Mouse (Mus musculus): ENCODE measurements around the gene Panx2. TPM values are rescaled to one million over a fixed set of nuclear protein-coding genes. Genes with fewer than 3 reads are reported as not detected.

Gene Panx2
- polyA plus RNA-seq, 1 experiment from 2014 or later: 2.4 TPM

DNA sequence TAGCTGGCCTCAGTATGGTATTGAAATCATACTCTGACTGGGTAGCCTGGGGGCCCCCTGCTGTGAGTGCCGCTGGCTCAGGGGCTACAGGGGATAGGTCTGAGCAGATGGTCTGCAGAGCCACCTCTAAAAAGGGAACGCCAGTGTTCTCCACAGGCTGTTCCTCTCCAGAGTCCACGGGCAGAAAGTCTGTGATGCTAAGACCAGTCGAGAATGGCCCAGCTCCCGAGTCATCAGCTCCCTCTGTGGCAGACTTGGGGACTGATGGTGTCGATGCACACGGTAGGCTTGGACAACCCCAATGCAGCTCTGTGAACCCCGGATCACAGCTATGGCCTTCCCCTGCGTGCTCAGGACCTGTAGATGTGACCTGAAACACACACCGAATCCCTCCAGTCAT lies 44.4 kb downstream of the Panx2 start:
- Histone ChIP-seq H3K9ac (no peak overlapping the region), H3K4me1 (no peaks in the 10 kb centered on the region), H3K4me2 (no peak overlapping the region), H3K4me3 (no peak overlapping the region), H3K27ac (no peak overlapping the region), H3K36me3 (ENCODE audit: poor library complexity, severe bottlenecking) (peaks cover 100% of the 10 kb centered on the region), H3K9me3 (replicated peaks) (no peaks in the 10 kb centered on the region), H3K27me3 (no peaks in the 10 kb centered on the region)
- no peak for ATAC-seq
- 88% methylated on average over 10 of the region's 10 CpGs for WGBS

- H3K36me3 ChIP-seq (ENCODE audit: poor library complexity, severe bottlenecking): peaks cover 100% of the 10 kb centered on the region
- H3K27me3 ChIP-seq: no peaks in the 10 kb centered on the region
- H3K4me3 ChIP-seq: no peak overlapping the region
- no peaks in the 10 kb centered on the region for H3K4me1 ChIP-seq
- ATAC-seq: no peak
- 97% methylated on average over 8 of the region's 8 CpGs for WGBS
- no peak overlapping the region for H3K9ac ChIP-seq
- H3K4me2 ChIP-seq: no peak overlapping the region
- H3K27ac ChIP-seq: no peak overlapping the region
- no peaks in the 10 kb centered on the region for H3K9me3 ChIP-seq (replicated peaks)
These were observed 44.9 kb downstream of the Panx2 start for GRCm38 (mm10) chr15:89104425-89104824.

DNA sequence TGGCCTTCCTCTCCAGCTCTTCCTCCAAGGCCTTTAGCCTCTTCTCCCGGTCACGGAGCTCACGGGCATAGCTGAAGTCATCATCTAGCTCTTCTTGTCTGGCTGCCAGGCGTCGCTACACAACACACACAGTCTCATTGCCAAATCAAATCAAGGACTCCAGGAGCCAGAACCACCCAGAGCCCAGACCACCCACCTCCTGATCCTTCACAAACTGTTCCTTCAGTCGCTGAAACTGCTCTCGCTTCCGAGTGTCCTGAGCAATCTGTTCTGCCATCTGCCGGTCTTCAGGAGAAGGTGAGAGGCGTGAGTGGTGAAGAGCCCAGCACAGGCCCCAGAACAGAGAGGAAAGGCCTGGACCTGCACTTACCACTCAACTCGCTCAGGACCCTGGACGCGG lies 46.5 kb downstream of the Panx2 start:
- Histone ChIP-seq H3K9me3 (replicated peaks) (no peaks in the 10 kb centered on the region), H3K36me3 (ENCODE audit: poor library complexity, severe bottlenecking) (peaks cover 100% of the 10 kb centered on the region), H3K27me3 (no peaks in the 10 kb centered on the region), H3K9ac (no peak overlapping the region), H3K4me2 (no peak overlapping the region), H3K4me1 (no peaks in the 10 kb centered on the region), H3K27ac (no peak overlapping the region), H3K4me3 (no peak overlapping the region)
- no peak for ATAC-seq
- WGBS: 85% methylated on average over 13 of the region's 13 CpGs

GRCm38 (mm10) chr15:89106976-89107375 lies 47.4 kb downstream of the Panx2 start:
- no peaks in the 10 kb centered on the region for H3K27me3 ChIP-seq
- no peaks in the 10 kb centered on the region for H3K9me3 ChIP-seq (replicated peaks)
- H3K27ac ChIP-seq: no peak overlapping the region
- no peak overlapping the region for H3K9ac ChIP-seq
- H3K4me2 ChIP-seq: no peak overlapping the region
- H3K36me3 ChIP-seq (ENCODE audit: poor library complexity, severe bottlenecking): peaks cover 100% of the 10 kb centered on the region
- 94% methylated on average over 1 of the region's 1 CpGs for WGBS
- no peak overlapping the region for H3K4me3 ChIP-seq
- H3K4me1 ChIP-seq: no peaks in the 10 kb centered on the region
- no peak for ATAC-seq

DNA sequence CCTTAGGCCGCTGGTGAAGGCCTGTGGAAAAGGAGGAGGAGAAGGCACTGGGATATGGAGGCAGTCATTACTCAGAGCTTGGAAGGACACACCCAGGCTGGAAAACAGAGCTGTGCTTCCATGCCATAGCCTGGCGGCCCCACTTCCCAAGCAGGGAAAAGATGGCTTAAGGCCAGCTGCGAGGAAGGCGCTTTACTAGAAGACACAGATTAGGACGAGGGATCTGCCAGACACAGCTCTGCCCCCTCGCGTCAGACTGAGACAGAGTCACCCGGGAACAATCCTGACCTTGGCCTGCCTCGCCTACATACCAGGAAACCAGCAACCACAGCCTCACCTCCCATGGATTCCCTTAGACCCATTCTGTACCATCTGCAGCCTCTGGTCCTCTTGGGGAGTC lies 50.6 kb downstream of the Panx2 start:
- H3K9me3 ChIP-seq (replicated peaks): no peaks in the 10 kb centered on the region
- 85% methylated on average over 9 of the region's 9 CpGs for WGBS
- no peak overlapping the region for H3K4me2 ChIP-seq
- H3K4me3 ChIP-seq: no peak overlapping the region
- H3K27me3 ChIP-seq: no peaks in the 10 kb centered on the region
- no peaks in the 10 kb centered on the region for H3K4me1 ChIP-seq
- H3K27ac ChIP-seq: no peak overlapping the region
- peaks cover 93% of the 10 kb centered on the region for H3K36me3 ChIP-seq (ENCODE audit: poor library complexity, severe bottlenecking)
- no peak for ATAC-seq
- H3K9ac ChIP-seq: no peak overlapping the region

DNA sequence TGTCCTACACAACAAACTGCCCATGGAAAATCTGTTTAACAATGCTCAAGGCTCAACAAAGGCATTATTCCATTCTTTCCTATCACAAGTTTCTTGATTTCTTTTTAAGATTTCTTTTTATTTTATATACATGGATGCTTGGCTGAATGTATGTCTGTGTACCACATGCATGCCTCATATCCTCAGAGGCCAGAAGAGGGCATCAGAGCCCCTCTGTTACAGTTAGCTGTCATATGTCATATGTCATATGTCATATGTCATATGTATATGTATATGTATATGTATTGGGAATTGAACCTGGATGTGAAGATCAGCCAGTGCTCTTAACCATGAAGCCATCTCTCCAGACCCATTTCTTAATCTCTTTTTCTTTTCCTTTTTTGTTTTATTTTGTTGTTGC lies 58.5 kb downstream of the Panx2 start:
- no peak overlapping the region for H3K4me2 ChIP-seq
- H3K36me3 ChIP-seq (ENCODE audit: poor library complexity, severe bottlenecking): peaks cover 49% of the 10 kb centered on the region
- H3K27me3 ChIP-seq: no peaks in the 10 kb centered on the region
- H3K9me3 ChIP-seq (replicated peaks): no peaks in the 10 kb centered on the region
- no peak for ATAC-seq
- 0 out of 2 replicates have a peak overlapping the region, but pooled peaks have one; percentile 9 for H3K9ac ChIP-seq
- peaks cover 34% of the 10 kb centered on the region for H3K4me1 ChIP-seq
- no peak overlapping the region for H3K4me3 ChIP-seq
- no peak overlapping the region for H3K27ac ChIP-seq

GRCm38 (mm10) chr15:89122649-89123366 lies 63.3 kb downstream of the Panx2 start, which contains the start of gene Tubgcp6:
TSS of gene Tubgcp6 (minus strand) at chr15:89123112.
- peak within 1 kb of the TSS; percentile 98 for H3K4me2 ChIP-seq
- H3K36me3 ChIP-seq (ENCODE audit: poor library complexity, severe bottlenecking): peaks cover 22% of the 10 kb centered on the region
- peak within 1 kb of the TSS; percentile 92 for H3K4me3 ChIP-seq
- peaks cover 50% of the 10 kb centered on the region for H3K4me1 ChIP-seq
- no peaks in the 10 kb centered on the region for H3K9me3 ChIP-seq (replicated peaks)
- under 1% methylated on average over 47 of the region's 47 CpGs for WGBS
- peak within 1 kb of the TSS; percentile 84 for H3K27ac ChIP-seq
- peak within 1 kb of the TSS; percentile 89 for H3K9ac ChIP-seq
- peak; percentile 89 for ATAC-seq
- H3K27me3 ChIP-seq: no peaks in the 10 kb centered on the region

Other genes starting within 250 kb of the Panx2 start
- 7.6 and 9.5 TPM in 2 replicates for gene Alg12, start 240.4 kb upstream of the Panx2 start, polyA plus RNA-seq (2015; fragmentation: Nextera tagmentation; extraction: Ambion mirVana)
- 62.2 and 63.6 TPM in 2 replicates for gene Creld2, start 240.1 kb upstream of the Panx2 start, polyA plus RNA-seq (2015; fragmentation: Nextera tagmentation; extraction: Ambion mirVana)
- 42.7 and 49.4 TPM in 2 replicates for gene Pim3, start 197.5 kb upstream of the Panx2 start, polyA plus RNA-seq (2015; fragmentation: Nextera tagmentation; extraction: Ambion mirVana)
- gene Ttll8, start 105.3 kb upstream of the Panx2 start, polyA plus RNA-seq (2015; fragmentation: Nextera tagmentation; extraction: Ambion mirVana): 0.13 TPM in 1 of 2 replicates, not detected in the other
- gene Mlc1, start 80.7 kb upstream of the Panx2 start, polyA plus RNA-seq (2015; fragmentation: Nextera tagmentation; extraction: Ambion mirVana): 20.9 and 23.8 TPM in 2 replicates
- not detected in 2 replicates for gene Mov10l1, start 76.8 kb upstream of the Panx2 start, polyA plus RNA-seq (2015; fragmentation: Nextera tagmentation; extraction: Ambion mirVana)
- 40.4 and 45.1 TPM in 2 replicates for gene Trabd, start 15.4 kb downstream of the Panx2 start, polyA plus RNA-seq (2015; fragmentation: Nextera tagmentation; extraction: Ambion mirVana)
- 20.9 and 22.5 TPM in 2 replicates for gene Selenoo, start 29.4 kb downstream of the Panx2 start, polyA plus RNA-seq (2015; fragmentation: Nextera tagmentation; extraction: Ambion mirVana)
- 16.8 and 19.8 TPM in 2 replicates for gene Tubgcp6, start 63.4 kb downstream of the Panx2 start, polyA plus RNA-seq (2015; fragmentation: Nextera tagmentation; extraction: Ambion mirVana)
- 22.3 and 25.4 TPM in 2 replicates for gene Hdac10, start 69.0 kb downstream of the Panx2 start, polyA plus RNA-seq (2015; fragmentation: Nextera tagmentation; extraction: Ambion mirVana)
- 9.1 and 11.7 TPM in 2 replicates for gene Mapk12, start 81.0 kb downstream of the Panx2 start, polyA plus RNA-seq (2015; fragmentation: Nextera tagmentation; extraction: Ambion mirVana)
- gene Mapk11, start 89.9 kb downstream of the Panx2 start, polyA plus RNA-seq (2015; fragmentation: Nextera tagmentation; extraction: Ambion mirVana): 43.0 and 45.5 TPM in 2 replicates
- 101 and 130 TPM in 2 replicates for gene Plxnb2, start 121.1 kb downstream of the Panx2 start, polyA plus RNA-seq (2015; fragmentation: Nextera tagmentation; extraction: Ambion mirVana)
- 40.7 and 47.7 TPM in 2 replicates for gene Dennd6b, start 136.8 kb downstream of the Panx2 start, polyA plus RNA-seq (2015; fragmentation: Nextera tagmentation; extraction: Ambion mirVana)
- gene Ppp6r2, start 151.8 kb downstream of the Panx2 start, polyA plus RNA-seq (2015; fragmentation: Nextera tagmentation; extraction: Ambion mirVana): 68.5 and 71.7 TPM in 2 replicates